Mouse (Mus musculus) bone marrow, adult 2 months (tissue): ENCODE results near the gene Lurap1l.
"Not testable (repeated sequence)": the region's sequence is repeated elsewhere in the genome, so short reads cannot be mapped to it uniquely, and the experiment has no call there.

Experiments
- CTCF ChIP-seq: fragments of 200-500 bp; IDR thresholded peaks from 2 replicates; pipeline ENCODE4 v1.5.1; 2011; ENCODE audit warnings: low read length, control low read depth; ENCODE audit not compliant: control insufficient read depth, insufficient read depth
- POLR2A ChIP-seq: fragments of 200-500 bp; IDR thresholded peaks from 2 replicates; pipeline ENCODE4 v1.6.1; 2011; ENCODE audit warnings: low read depth, mild to moderate bottlenecking, control low read depth, low read length, borderline replicate concordance; ENCODE audit not compliant: control insufficient read depth

DNA sequence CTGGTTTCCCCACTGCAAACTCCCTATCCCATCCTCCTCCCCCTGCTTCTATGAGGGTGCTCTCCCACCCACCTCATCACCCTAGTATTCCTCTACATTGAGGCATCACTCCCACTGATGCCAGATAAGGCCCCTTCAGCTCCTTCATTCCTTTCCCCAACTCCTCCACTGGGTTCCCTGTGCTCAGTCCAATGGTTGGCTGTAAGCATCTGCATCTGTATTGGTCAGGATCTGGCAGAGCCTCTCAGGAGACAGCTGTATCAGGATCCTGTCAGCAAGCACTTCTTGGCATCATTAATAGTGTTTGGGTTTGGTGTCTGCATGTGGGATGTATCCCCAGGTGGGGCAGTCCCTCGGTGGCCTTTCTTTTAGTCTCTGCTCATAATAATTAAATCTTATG lies 6.7 kb downstream of the Lurap1l start:
- TF ChIP-seq POLR2A, CTCF: not testable (repeated sequence)
